Mouse (Mus musculus) forebrain, postnatal 0 days (tissue): ENCODE results near the gene Foxred1. TPM values are rescaled to one million over a fixed set of nuclear protein-coding genes. Genes with fewer than 3 reads are reported as not detected.

Source experiments
- ATAC-seq: fragments of 200-750 bp; cut with Nextera tagmentation; 2 replicates; pipeline ENCODE4 v1.8.0; 2017; ENCODE audit warnings: mild to moderate bottlenecking, moderate library complexity
- DNase-seq: peaks from one replicate; pipeline ENCODE4 v3.0.0-alpha.2; 2015
- H3K27ac ChIP-seq: fragments of 300-500 bp; sonication (generic); 2 replicates; pipeline ENCODE4 v1.5.1; 2014; ENCODE audit warnings: low read depth, mild to moderate bottlenecking, antibody characterized with exemption, low read length, moderate library complexity, mixed read lengths
- H3K27me3 ChIP-seq: fragments of 300-500 bp; sonication (generic); 2 replicates; pipeline ENCODE4 v1.6.1; 2014; ENCODE audit warnings: mild to moderate bottlenecking, low read length, mixed read lengths; ENCODE audit not compliant: insufficient read depth
- H3K36me3 ChIP-seq: fragments of 300-500 bp; sonication (generic); 2 replicates; pipeline ENCODE4 v1.6.1; 2014; ENCODE audit warnings: mild to moderate bottlenecking, moderate library complexity; ENCODE audit not compliant: insufficient read depth
- H3K4me1 ChIP-seq: fragments of 300-500 bp; sonication (generic); 2 replicates; pipeline ENCODE4 v1.6.1; 2014; ENCODE audit warnings: antibody characterized with exemption; ENCODE audit not compliant: insufficient read depth
- H3K4me2 ChIP-seq: fragments of 300-500 bp; sonication (generic); 2 replicates; pipeline ENCODE4 v1.6.1; 2014; ENCODE audit warnings: low read depth, mild to moderate bottlenecking, moderate library complexity
- H3K4me3 ChIP-seq: fragments of 300-500 bp; sonication (generic); 2 replicates; pipeline ENCODE4 v1.5.1; 2014; ENCODE audit warnings: low read depth, low read length, mixed read lengths
- H3K9ac ChIP-seq: fragments of 300-500 bp; sonication (generic); 2 replicates; pipeline ENCODE4 v1.6.1; 2014; ENCODE audit warnings: mild to moderate bottlenecking
- H3K9me3 ChIP-seq: fragments of 300-500 bp; sonication (generic); 2 replicates; pipeline ENCODE4 v1.6.1; 2016; ENCODE audit warnings: low read length
- CTCF ChIP-seq: sonication (generic); IDR thresholded peaks from 2 replicates; pipeline ENCODE4 v1.5.1; 2016; ENCODE audit warnings: antibody characterized with exemption, control low read depth, low read depth
- WGBS: fragments of 180-500 bp; shearing (Covaris S2); extraction: QIAGEN DNeasy Blood & Tissue Kit; methylation state at CpG from one replicate; pipeline ENCODE4 v1.1.7; 2014; 5-methylcytosine and 5-hydroxymethylcytosine counted together
- polyA plus RNA-seq: library from polyadenylated mRNA; unstranded; fragments of >200 nt; fragmentation: Nextera tagmentation; extraction: Ambion mirVana; gene quantifications from 2 replicates; pipeline ENCODE4 v1.2.1, GENCODE M21; 2015
- total RNA-seq: library from RNA; depleted of rRNA; stranded (reverse); fragments of >200 nt; gene quantifications from 2 replicates; pipeline ENCODE4 v1.2.3, GENCODE M21; 2014

The Foxred1 gene
- total and polyA plus RNA-seq, 2 experiments from 2014 or later, result 40.8 to 42.3 TPM

GRCm38 (mm10) chr9:35175251-35176123 is 35.4 kb downstream of the Foxred1 start, which contains the start of gene Dcps:
Gene Dcps (minus strand): TSS chr9:35176061.
- peak; percentile 98 for ATAC-seq
- WGBS, result under 1% methylated on average over 38 of the region's 38 CpGs

GRCm38 (mm10) chr9:35173331-35173730 is 37.5 kb downstream of the Foxred1 start:
- WGBS, result 93% methylated on average over 1 of the region's 1 CpGs
- Histone ChIP-seq H3K4me1 (no peaks in the 10 kb centered on the region), H3K9me3 (no peaks in the 10 kb centered on the region), H3K27ac (no peak overlapping the region), H3K4me2 (no peak overlapping the region), H3K36me3 (peaks cover 13% of the 10 kb centered on the region), H3K9ac (no peak overlapping the region), H3K4me3 (no peak overlapping the region), H3K27me3 (no peaks in the 10 kb centered on the region)
- TF ChIP-seq CTCF, result no peak
- ATAC-seq (no peak), DNase-seq (no peak)

More at GRCm38 (mm10) chr9:35175251-35176123, 35.4 kb downstream of the Foxred1 start, which contains the start of gene Dcps:
- peak within 1 kb of the TSS; percentile 81 for H3K4me2 ChIP-seq
- no peaks in the 10 kb centered on the region for H3K4me1 ChIP-seq
- DNase-seq, result peak; percentile 97
- peak; percentile 64 for TF ChIP-seq CTCF
- H3K27me3 ChIP-seq, result no peaks in the 10 kb centered on the region
- H3K36me3 ChIP-seq, result peaks cover 6% of the 10 kb centered on the region
- peak within 1 kb of the TSS; percentile 89 for H3K27ac ChIP-seq
- peak within 1 kb of the TSS; percentile 51 for H3K4me3 ChIP-seq
- no peaks in the 10 kb centered on the region for H3K9me3 ChIP-seq
- H3K9ac ChIP-seq, result peak within 1 kb of the TSS; percentile 62

- Histone ChIP-seq H3K27me3 (no peaks in the 10 kb centered on the region), H3K4me1 (no peaks in the 10 kb centered on the region), H3K4me3 (no peak overlapping the region), H3K36me3 (peaks cover 13% of the 10 kb centered on the region), H3K27ac (no peak overlapping the region), H3K9ac (no peak overlapping the region), H3K4me2 (no peak overlapping the region), H3K9me3 (no peaks in the 10 kb centered on the region)
- DNase-seq, result no peak
- ATAC-seq, result no peak
- WGBS, result 90% methylated on average over 7 of the region's 7 CpGs
- TF ChIP-seq CTCF, result no peak
Measured at GRCm38 (mm10) chr9:35170071-35170470, 40.8 kb downstream of the Foxred1 start.

- H3K27ac ChIP-seq, result no peak overlapping the region
- no peak overlapping the region for H3K4me3 ChIP-seq
- peak; percentile 71 for ATAC-seq
- H3K4me2 ChIP-seq, result no peak overlapping the region
- no peak overlapping the region for H3K9ac ChIP-seq
- H3K36me3 ChIP-seq, result peaks cover 13% of the 10 kb centered on the region
- peak; percentile 3; the same call in 1 of the 2 replicates for TF ChIP-seq CTCF
- no peaks in the 10 kb centered on the region for H3K27me3 ChIP-seq
- no peaks in the 10 kb centered on the region for H3K4me1 ChIP-seq
- DNase-seq, result peak; percentile 10
- WGBS, result 11% methylated on average over 9 of the region's 9 CpGs
- H3K9me3 ChIP-seq, result no peaks in the 10 kb centered on the region
Measured at GRCm38 (mm10) chr9:35166798-35167635, 43.8 kb downstream of the Foxred1 start.

- no peaks in the 10 kb centered on the region for H3K27me3 ChIP-seq
- 11% methylated on average over 3 of the region's 3 CpGs for WGBS
- no peak overlapping the region for H3K9ac ChIP-seq
- peaks cover 13% of the 10 kb centered on the region for H3K36me3 ChIP-seq
- H3K9me3 ChIP-seq, result no peaks in the 10 kb centered on the region
- DNase-seq (peak; percentile 70), ATAC-seq (peak; percentile 74; the same call in 1 of the 2 replicates)
- H3K4me1 ChIP-seq, result no peaks in the 10 kb centered on the region
- peak; percentile 78 for TF ChIP-seq CTCF
- no peak overlapping the region for H3K4me3 ChIP-seq
- H3K27ac ChIP-seq, result no peak overlapping the region
- no peak overlapping the region for H3K4me2 ChIP-seq
Measured at GRCm38 (mm10) chr9:35166144-35166797, 44.6 kb downstream of the Foxred1 start.

GRCm38 (mm10) chr9:35164142-35164874 is 46.5 kb downstream of the Foxred1 start:
- no peaks in the 10 kb centered on the region for H3K27me3 ChIP-seq
- H3K4me3 ChIP-seq, result no peak overlapping the region
- DNase-seq (no peak), ATAC-seq (no peak)
- H3K9me3 ChIP-seq, result no peaks in the 10 kb centered on the region
- no peak overlapping the region for H3K9ac ChIP-seq
- no peaks in the 10 kb centered on the region for H3K4me1 ChIP-seq
- no peak overlapping the region for H3K4me2 ChIP-seq
- no peak overlapping the region for H3K27ac ChIP-seq
- WGBS, result 84% methylated on average over 5 of the region's 5 CpGs
- no peak for TF ChIP-seq CTCF
- 0 out of 2 replicates have a peak, but pooled peaks cover 2% of the 10 kb centered on the region for H3K36me3 ChIP-seq
